Mouse (Mus musculus) neural tube, embryonic 10.5 days (tissue): Measurements from ENCODE around the gene Lbp.

Source experiments
- DNase-seq: peaks from one replicate; pipeline ENCODE4 v3.0.0-alpha.2; 2017; ENCODE audit warnings: low spot score; ENCODE audit errors: extremely low spot score

The Lbp gene

DNA sequence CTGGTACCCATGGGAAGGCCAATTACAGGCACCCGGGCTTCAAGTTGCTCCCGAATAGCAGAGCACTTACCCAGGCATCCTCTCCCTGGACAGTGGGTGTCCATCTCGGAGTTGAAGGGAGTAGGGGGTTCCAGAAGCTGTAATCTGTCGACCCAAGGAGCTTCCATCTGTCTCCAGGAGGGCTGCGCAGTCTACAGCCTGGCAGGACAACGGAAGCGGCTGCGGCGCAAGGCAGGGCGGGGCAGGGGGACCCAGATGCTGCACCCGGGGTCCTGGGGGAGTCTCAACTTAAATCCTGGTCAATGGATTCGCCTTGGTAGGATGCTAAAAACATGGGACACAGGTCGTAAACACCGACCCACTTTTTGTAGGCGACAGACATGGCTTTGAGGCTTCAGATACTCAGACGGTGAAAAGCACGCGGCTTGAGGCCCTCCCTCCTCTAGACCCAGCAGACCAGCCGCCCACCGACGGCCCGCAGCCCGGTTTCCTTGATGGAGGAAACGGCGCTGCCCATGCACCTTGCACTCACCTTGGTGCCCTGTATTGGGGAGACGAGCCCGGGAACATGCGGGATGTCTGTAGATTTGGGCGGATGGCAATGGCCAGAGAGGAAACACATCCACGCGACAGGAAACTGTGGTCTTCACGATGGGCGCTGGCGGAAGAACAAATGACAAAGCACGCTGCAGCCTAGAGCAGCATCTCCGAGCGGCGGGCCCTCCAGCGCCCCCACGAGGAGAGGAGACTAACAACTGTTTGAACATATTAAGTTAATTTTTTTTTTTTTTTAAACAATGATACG is 54.8 kb downstream of the Lbp start:
- DNase-seq: peak; percentile 92

- no peak for DNase-seq
Observed at GRCm38 (mm10) chr2:158361678-158362320, 55.5 kb downstream of the Lbp start.

- DNase-seq: no peak
Observed at GRCm38 (mm10) chr2:158364175-158364574, 57.9 kb downstream of the Lbp start.

- DNase-seq: no peak
Observed at GRCm38 (mm10) chr2:158365099-158365850, 59.0 kb downstream of the Lbp start.

GRCm38 (mm10) chr2:158367654-158368053 is 61.4 kb downstream of the Lbp start:
- no peak for DNase-seq

DNA sequence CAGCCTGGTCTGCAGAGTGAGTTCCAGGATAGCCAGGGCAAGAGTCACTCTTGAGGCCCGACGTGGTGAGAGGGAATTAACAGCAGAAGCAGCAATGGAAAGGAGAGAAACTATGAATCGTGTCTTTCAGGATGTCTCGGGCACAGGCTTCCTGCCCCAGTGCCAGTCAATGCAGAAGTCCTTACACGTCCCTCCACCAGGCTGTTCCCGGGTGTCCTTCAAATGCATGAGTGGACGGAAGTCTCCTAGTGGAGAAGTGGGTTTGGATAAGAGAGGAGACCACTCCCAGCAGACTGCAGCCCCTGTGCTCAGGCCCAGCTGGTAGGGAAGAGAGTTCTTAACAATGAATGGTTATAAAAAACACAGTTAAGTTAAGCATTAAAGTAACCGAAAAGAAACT is 62.0 kb downstream of the Lbp start:
- no peak for DNase-seq

DNA sequence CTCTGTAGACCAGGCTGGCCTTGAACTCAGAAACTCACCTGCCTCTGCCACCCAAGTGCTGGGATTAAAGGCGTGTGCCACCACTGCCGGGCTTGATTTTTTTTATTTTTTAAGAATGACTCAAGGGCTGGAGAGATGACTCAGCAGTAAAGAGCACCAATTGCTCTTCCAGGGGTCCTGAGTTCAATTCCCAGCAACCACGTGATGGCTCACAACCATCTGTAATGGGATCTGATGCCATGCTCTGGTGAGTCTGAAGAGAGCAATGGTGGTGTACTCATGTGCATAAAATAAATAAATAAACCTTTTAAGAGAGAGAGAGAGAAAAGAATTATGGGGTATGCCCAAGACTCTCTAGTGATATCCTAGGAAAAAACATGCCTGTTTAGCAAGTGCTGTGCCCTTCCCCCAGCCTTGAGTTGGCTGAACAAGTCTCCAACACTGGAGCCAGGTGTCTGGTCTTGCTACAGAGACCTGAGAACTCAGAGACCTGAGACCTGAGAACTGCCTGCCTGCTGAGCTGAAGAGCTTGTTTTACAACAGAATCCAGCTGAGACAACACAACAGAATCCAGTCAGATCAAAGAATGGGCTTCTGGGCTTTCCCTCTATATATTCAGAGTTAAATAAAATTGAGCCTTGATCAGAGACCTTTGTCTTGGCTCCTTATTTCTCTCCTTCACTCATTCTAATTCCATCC is 63.3 kb downstream of the Lbp start:
- no peak for DNase-seq

DNA sequence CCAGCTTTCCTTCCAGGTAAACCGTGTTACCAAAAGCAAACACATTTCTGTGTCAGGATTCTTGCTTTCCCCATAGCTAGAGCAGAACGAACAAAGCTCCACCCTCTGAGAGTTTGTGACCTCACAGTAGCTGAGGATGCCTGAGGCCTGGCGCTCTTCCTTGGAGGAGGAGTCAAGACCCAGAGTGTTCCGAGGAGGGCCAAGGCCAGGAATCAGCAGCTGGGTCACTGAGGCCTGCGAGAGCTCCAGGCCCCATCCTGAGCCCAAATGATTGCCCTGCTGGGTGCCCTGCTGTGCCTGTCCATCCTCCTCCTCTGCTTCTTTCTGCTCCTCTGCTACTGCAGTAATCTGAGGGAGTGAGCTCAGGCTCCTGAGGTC is 63.9 kb downstream of the Lbp start:
- DNase-seq: no peak

- no peak for DNase-seq
Observed at GRCm38 (mm10) chr2:158373061-158373460, 66.8 kb downstream of the Lbp start.

DNA sequence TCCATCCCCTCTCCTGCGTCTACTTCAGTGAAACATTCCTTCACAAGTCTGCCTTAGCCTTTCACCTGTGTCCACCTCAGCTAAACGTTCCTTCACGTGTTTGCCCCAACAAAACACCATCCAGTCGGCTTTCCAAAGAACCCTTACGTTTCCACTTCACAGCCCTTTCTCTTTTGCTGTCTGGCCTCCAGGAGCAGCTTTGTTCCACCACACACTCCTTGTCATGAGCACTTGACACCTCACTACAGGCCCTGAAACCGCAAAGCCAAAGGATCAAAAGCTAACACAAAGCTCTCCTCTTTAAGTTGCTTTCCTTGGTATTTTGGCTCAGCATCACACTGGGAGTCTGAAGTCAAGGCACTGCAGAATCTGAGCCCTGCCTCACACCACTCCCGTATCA is 67.2 kb downstream of the Lbp start:
- DNase-seq: no peak

DNA sequence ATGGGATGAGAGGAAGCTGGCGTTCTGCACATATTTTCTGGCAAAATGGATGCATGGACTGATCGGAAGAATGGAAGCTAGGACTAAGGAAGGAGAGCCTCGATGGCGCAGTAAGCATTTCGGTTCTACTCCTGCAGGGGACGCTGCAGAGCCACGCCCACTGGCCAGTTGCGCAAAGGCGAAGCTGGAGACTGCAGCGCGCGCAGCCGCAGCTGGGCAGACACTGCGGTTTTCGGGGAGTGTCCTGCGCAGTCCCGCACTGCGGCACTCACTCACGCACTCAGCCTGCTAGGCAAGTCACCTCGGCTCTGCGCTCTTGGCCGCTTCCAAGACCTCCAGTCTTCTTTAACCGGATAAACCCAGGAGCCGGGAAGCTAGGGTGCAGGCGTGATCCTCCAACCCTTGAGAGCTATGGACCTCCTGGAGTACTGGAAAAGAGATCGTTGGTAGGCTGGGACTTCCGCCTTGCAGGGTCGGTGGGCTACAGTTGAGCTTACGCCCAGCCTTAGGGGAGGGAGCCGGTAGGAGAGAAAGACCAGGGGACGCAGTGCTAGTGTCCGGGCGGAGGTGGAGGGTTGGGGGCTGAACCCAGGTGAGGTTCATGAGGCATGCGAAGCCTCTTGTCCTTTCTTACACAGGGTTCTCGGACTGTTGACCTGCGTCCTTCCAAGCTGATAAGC is 69.3 kb downstream of the Lbp start, which contains the start of gene Snhg11:
Gene Snhg11, plus strand, starts transcription at position 196 of the 680 bp plus-strand sequence.
- DNase-seq: peak; percentile 78

- peak; percentile 25 for DNase-seq
Observed at GRCm38 (mm10) chr2:158376123-158376687, 69.9 kb downstream of the Lbp start.

DNA sequence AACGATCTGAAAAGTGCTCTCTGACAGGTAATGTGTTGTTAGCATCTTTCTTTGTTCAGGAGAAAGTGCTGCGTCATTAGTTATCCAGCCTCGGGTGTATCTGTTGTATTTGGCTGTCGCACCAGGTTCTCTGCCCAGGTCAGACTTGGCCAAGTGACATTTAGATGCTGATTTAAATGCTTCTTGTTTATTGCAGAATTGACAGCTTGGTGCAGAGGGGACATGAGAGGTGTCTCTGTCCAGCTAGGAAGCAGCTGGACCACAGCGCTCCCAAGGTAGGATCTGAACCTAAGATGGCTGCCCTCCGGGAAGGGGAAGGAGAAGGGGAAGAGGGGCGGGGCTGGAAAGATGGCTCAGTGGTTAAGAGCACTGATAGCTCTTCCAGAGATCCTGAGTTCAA is 70.5 kb downstream of the Lbp start:
- no peak for DNase-seq

- no peak for DNase-seq
Observed at GRCm38 (mm10) chr2:158377811-158378210, 71.5 kb downstream of the Lbp start.

GRCm38 (mm10) chr2:158379354-158380078 is 73.2 kb downstream of the Lbp start:
- peak; percentile 65 for DNase-seq
